ENCODE assay signal across 8 mouse cellular contexts in the genomic region with DNA sequence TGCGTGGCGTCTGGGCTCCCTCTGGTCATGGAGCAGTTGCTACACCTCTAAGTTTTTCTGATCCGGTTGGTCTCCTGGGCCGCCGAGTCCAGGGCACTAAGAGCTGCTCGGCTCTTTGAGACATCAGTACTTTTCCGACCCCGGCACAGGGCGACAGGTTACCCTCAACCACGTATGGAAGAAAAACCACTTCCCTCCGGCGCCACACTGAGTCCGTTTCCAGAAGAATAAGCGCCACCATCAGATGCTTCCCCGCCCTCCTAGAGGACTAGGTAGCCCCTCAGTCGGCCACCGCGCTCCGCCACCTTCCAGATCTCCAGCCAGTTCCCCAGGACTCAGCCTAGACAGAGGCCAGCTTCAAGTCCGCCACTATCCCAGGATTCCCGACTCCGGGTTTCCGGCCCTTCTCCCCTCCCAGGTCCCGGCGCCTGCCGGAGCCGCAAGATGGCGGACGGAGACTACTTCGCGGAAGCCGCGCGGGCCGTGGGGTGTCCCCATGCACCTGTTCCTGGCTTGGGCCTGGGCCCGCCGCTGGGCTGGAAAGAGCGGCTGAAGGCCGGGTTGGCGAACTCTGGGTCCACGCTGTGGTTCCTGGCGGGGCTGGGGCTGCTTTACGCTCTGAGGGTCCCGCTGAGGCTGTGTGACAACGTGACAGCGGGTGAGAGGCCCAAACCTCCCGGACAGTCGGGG. TPM values are rescaled to one million over a fixed set of nuclear protein-coding genes. Genes with fewer than 3 reads are reported as not detected.
DNase-seq lines count a peak whose midpoint lies in the region; ATAC-seq and TF ChIP-seq lines count a peak whose summit lies in the region.

No protein-coding gene starts in this region.

- under 1% methylated on average over 44 of the region's 48 CpGs for WGBS in forebrain, embryonic 13.5 days
- WGBS in neural tube, embryonic 15.5 days = under 1% methylated on average over 48 of the region's 48 CpGs

- ATAC-seq in cerebellum, adult (ENCODE audit: insufficient number of reproducible peaks, low FRiP score, low TSS enrichment) = peak; percentile 95
- ATAC-seq in forebrain, embryonic 13.5 days = peak; percentile 92
- peak; percentile 96 for ATAC-seq in neural tube, embryonic 15.5 days (ENCODE audit: low FRiP score)

- H3K9ac ChIP-seq in ES-Bruce4 (ENCODE audit: low read depth, poor library complexity, severe bottlenecking) = peak overlapping the region; percentile 96
- H3K9ac ChIP-seq in forebrain, embryonic 13.5 days = peak overlapping the region; percentile 86
- H3K9ac ChIP-seq in neural tube, embryonic 15.5 days (replicated peaks) = peak overlapping the region; percentile 96

- no peaks in the 10 kb centered on the region for H3K27me3 ChIP-seq in ES-Bruce4 (ENCODE audit: control insufficient read depth, insufficient read depth, low read length, poor library complexity, severe bottlenecking)
- no peaks in the 10 kb centered on the region for H3K27me3 ChIP-seq in forebrain, embryonic 13.5 days
- H3K27me3 ChIP-seq in neural tube, embryonic 15.5 days (replicated peaks) = no peaks in the 10 kb centered on the region

- no peaks in the 10 kb centered on the region for H3K9me3 ChIP-seq in ES-Bruce4 (replicated peaks; ENCODE audit: control insufficient read depth, insufficient read depth, low read length, poor library complexity, severe bottlenecking)
- no peaks in the 10 kb centered on the region for H3K9me3 ChIP-seq in forebrain, embryonic 13.5 days (replicated peaks)
- no peaks in the 10 kb centered on the region for H3K9me3 ChIP-seq in neural tube, embryonic 15.5 days (replicated peaks)

- no peak for TF ChIP-seq CTCF in ES-Bruce4 (IDR thresholded peaks at IDR 0.05; ENCODE audit: low read depth, low read length)

- no peaks in the 10 kb centered on the region for H3K4me1 ChIP-seq in ES-Bruce4 (ENCODE audit: control insufficient read depth, insufficient read depth, low read length)
- peaks cover 39% of the 10 kb centered on the region for H3K4me1 ChIP-seq in forebrain, embryonic 13.5 days
- peaks cover 43% of the 10 kb centered on the region for H3K4me1 ChIP-seq in neural tube, embryonic 15.5 days

- peak overlapping the region; percentile 86 for H3K4me2 ChIP-seq in forebrain, embryonic 13.5 days
- peak overlapping the region; percentile 74 for H3K4me2 ChIP-seq in neural tube, embryonic 15.5 days

- peak; percentile 36 for TF ChIP-seq POLR2A in ES-Bruce4 (IDR thresholded peaks at IDR 0.05; ENCODE audit: insufficient read depth, low read length)

- H3K36me3 ChIP-seq in ES-Bruce4 (ENCODE audit: control insufficient read depth, insufficient read depth, low read length, poor library complexity, severe bottlenecking) = 0 out of 2 replicates have a peak, but pooled peaks cover 3% of the 10 kb centered on the region
- peaks cover 6% of the 10 kb centered on the region; the same call in 1 of the 2 replicates for H3K36me3 ChIP-seq in forebrain, embryonic 13.5 days (ENCODE audit: poor library complexity, severe bottlenecking)
- H3K36me3 ChIP-seq in neural tube, embryonic 15.5 days = no peaks in the 10 kb centered on the region; the same call in 1 of the 2 replicates

- peak overlapping the region; percentile 63 for H3K27ac ChIP-seq in ES-Bruce4 (ENCODE audit: insufficient read depth, low read length)
- H3K27ac ChIP-seq in forebrain, embryonic 13.5 days = peak overlapping the region; percentile 93
- H3K27ac ChIP-seq in neural tube, embryonic 15.5 days (replicated peaks) = peak overlapping the region; percentile 95

- peak overlapping the region; percentile 95 for H3K4me3 ChIP-seq in ES-Bruce4 (ENCODE audit: low read depth, low read length)
- H3K4me3 ChIP-seq in forebrain, embryonic 13.5 days = peak overlapping the region; percentile 72
- peak overlapping the region; percentile 97 for H3K4me3 ChIP-seq in neural tube, embryonic 15.5 days (replicated peaks)

- TF ChIP-seq EP300 in ES-Bruce4 (IDR thresholded peaks at IDR 0.05; ENCODE audit: insufficient read depth, low read depth, low read length) = no peak

- intact Hi-C loops in heart, postnatal 14 days (cut with DNase I) = loop anchor here (1.0 to 5.0 kb wide), 4 partner anchors 46 to 193 kb away; partner anchors contain the start of gene Mov10

- DNase-seq in heart, postnatal 14 days = peak; percentile 90 to 92
- peak; percentile 87 for DNase-seq in layer of hippocampus, adult 11-12 months (ENCODE audit: low spot score)
- DNase-seq in lung, adult 18-20 months = peak; percentile 89 to 92
- peak; percentile 94 for DNase-seq in testis, postnatal 14 days (ENCODE audit: low spot score)

RNA-seq across cellular contexts. Expression of gene Capza1, which starts 0.5 kb away (rescaled TPM):
- 215 and 253 TPM in 2 replicates for polyA plus RNA-seq in ES-Bruce4 (2011; ENCODE audit: insufficient read depth, insufficient read length, low read depth, missing spikeins)
- 180 and 196 TPM in 2 replicates for polyA plus RNA-seq in forebrain, embryonic 13.5 days (2015; fragmentation: Nextera tagmentation; extraction: Ambion mirVana)
- total RNA-seq in heart, postnatal 14 days (2021) = 10 to 100 TPM; 55.1 to 57.6 TPM
- 144 and 167 TPM in 2 replicates for polyA plus RNA-seq in neural tube, embryonic 15.5 days (2015; fragmentation: Nextera tagmentation; extraction: Ambion mirVana)

RNA-seq across cellular contexts. Expression of gene St7l, which starts 1.0 kb away (rescaled TPM):
- 29.4 and 30.0 TPM in 2 replicates for polyA plus RNA-seq in ES-Bruce4 (2011; ENCODE audit: insufficient read depth, insufficient read length, low read depth, missing spikeins)
- polyA plus RNA-seq in forebrain, embryonic 13.5 days (2015; fragmentation: Nextera tagmentation; extraction: Ambion mirVana) = 32.6 and 40.5 TPM in 2 replicates
- 10 to 100 TPM; 25.3 to 25.9 TPM for total RNA-seq in heart, postnatal 14 days (2021)
- polyA plus RNA-seq in neural tube, embryonic 15.5 days (2015; fragmentation: Nextera tagmentation; extraction: Ambion mirVana) = 33.6 and 34.6 TPM in 2 replicates

RNA-seq across cellular contexts. Expression of gene Mov10, which starts 46.4 kb away (rescaled TPM):
- 79.9 and 90.4 TPM in 2 replicates for polyA plus RNA-seq in ES-Bruce4 (2011; ENCODE audit: insufficient read depth, insufficient read length, low read depth, missing spikeins)
- polyA plus RNA-seq in forebrain, embryonic 13.5 days (2015; fragmentation: Nextera tagmentation; extraction: Ambion mirVana) = 7.2 and 10.5 TPM in 2 replicates
- 1 to 10 TPM; 7.4 to 7.9 TPM for total RNA-seq in heart, postnatal 14 days (2021)
- polyA plus RNA-seq in neural tube, embryonic 15.5 days (2015; fragmentation: Nextera tagmentation; extraction: Ambion mirVana) = 11.9 and 24.5 TPM in 2 replicates

Comparison
In these comparisons a context has a peak if more than half of its experiments do, and no peak if none do; other contexts are left out.
1. Peak in every context shown above with its lines: DNase-seq, ATAC-seq, H3K4me3 ChIP-seq and H3K27ac ChIP-seq.